ENCODE assay signal across 13 mouse cellular contexts in the genomic region with DNA sequence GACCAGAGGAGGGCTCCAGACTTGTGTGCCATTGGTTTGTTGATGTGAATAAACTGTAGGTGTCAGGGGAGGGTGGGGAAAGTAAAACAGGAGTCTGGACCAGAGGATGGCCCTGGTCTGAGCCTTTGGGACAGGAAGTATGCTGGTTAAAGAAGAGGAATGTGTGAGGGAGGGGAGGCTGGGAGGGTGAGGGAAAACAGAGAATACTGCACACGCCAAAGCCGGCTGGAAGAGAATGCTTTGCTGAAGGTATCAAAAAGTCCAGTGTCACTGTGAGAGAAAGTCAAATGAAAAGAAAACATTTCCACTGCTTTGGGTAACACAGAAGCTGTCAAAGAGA.
DNase-seq lines count a peak whose midpoint lies in the region; ATAC-seq and TF ChIP-seq lines count a peak whose summit lies in the region.
"Had no signal": no experiment of that assay in that cellular context is flagged by ENCODE, and none has a peak within 500 bp of the region (broad histone marks: within the 10 kb centered on the region; RNA-seq: fewer than 3 reads in every experiment).

No protein-coding gene starts in this region.

- no peak overlapping the region for H3K4me3 ChIP-seq in lung, embryonic 14.5 days (ENCODE audit: low read depth, low read length)
- no peak overlapping the region for H3K4me3 ChIP-seq in limb, embryonic 12.5 days (replicated peaks)
- no peak overlapping the region for H3K4me3 ChIP-seq in hindbrain, embryonic 10.5 days
- H3K4me3 ChIP-seq: forebrain, embryonic 13.5 days; layer of hippocampus, adult 2 months had no signal

- H3K4me1 ChIP-seq in lung, embryonic 14.5 days (ENCODE audit: insufficient read depth), result peaks cover 6% of the 10 kb centered on the region; the same call in 1 of the 2 replicates
- peaks cover 27% of the 10 kb centered on the region for H3K4me1 ChIP-seq in limb, embryonic 12.5 days (replicated peaks)
- H3K4me1 ChIP-seq in hindbrain, embryonic 10.5 days (replicated peaks), result peaks cover 8% of the 10 kb centered on the region
- H3K4me1 ChIP-seq: forebrain, embryonic 13.5 days had no signal

- no peaks in the 10 kb centered on the region for H3K9me3 ChIP-seq in lung, embryonic 14.5 days (ENCODE audit: low read depth, low read length)
- no peaks in the 10 kb centered on the region for H3K9me3 ChIP-seq in limb, embryonic 12.5 days
- H3K9me3 ChIP-seq in hindbrain, embryonic 10.5 days, result no peaks in the 10 kb centered on the region
- H3K9me3 ChIP-seq: forebrain, embryonic 13.5 days had no signal

- 16% methylated on average over 2 of the region's 2 CpGs for WGBS in lung, embryonic 14.5 days
- 28% methylated on average over 2 of the region's 2 CpGs for WGBS in limb, embryonic 12.5 days
- WGBS in hindbrain, embryonic 10.5 days, result 45% methylated on average over 2 of the region's 2 CpGs

- no peak overlapping the region for H3K4me2 ChIP-seq in lung, embryonic 14.5 days
- no peak overlapping the region for H3K4me2 ChIP-seq in limb, embryonic 12.5 days
- H3K4me2 ChIP-seq: forebrain, embryonic 13.5 days had no signal

- no peak for TF ChIP-seq CTCF in lung, embryonic 14.5 days (IDR thresholded peaks at IDR 0.05; ENCODE audit: low read depth)

- no peak overlapping the region for H3K27ac ChIP-seq in lung, embryonic 14.5 days (ENCODE audit: low read depth)
- peak overlapping the region; percentile 60 for H3K27ac ChIP-seq in limb, embryonic 12.5 days
- no peak overlapping the region for H3K27ac ChIP-seq in hindbrain, embryonic 10.5 days
- H3K27ac ChIP-seq: forebrain, embryonic 13.5 days; layer of hippocampus, adult 2 months had no signal

- no peaks in the 10 kb centered on the region for H3K27me3 ChIP-seq in lung, embryonic 14.5 days (ENCODE audit: insufficient read depth, low read length)
- H3K27me3 ChIP-seq in limb, embryonic 12.5 days, result no peaks in the 10 kb centered on the region
- H3K27me3 ChIP-seq in hindbrain, embryonic 10.5 days (ENCODE audit: insufficient read depth, poor library complexity, severe bottlenecking), result no peaks in the 10 kb centered on the region
- H3K27me3 ChIP-seq: forebrain, embryonic 13.5 days had no signal

- H3K36me3 ChIP-seq in lung, embryonic 14.5 days (ENCODE audit: insufficient read depth), result no peaks in the 10 kb centered on the region
- H3K36me3 ChIP-seq in limb, embryonic 12.5 days, result no peaks in the 10 kb centered on the region
- H3K36me3 ChIP-seq in hindbrain, embryonic 10.5 days, result no peaks in the 10 kb centered on the region

- DNase-seq in heart, adult 11 months, result peak; percentile 71
- no peak for DNase-seq in heart, adult 18-20 months
- peak; percentile 40 for DNase-seq in lung, embryonic 14.5 days
- no peak for DNase-seq in lung, postnatal 36 days
- peak; percentile 43 for DNase-seq in embryo, embryonic 11 days
- DNase-seq in cerebellum, postnatal 25 days, result no peak
- DNase-seq in hindbrain, embryonic 10.5 days (ENCODE audit: low spot score), result no peak
- DNase-seq: cerebellum, postnatal 14 days; gastrocnemius, postnatal 14 days; lung, postnatal 4 days had no signal

- ATAC-seq in lung, embryonic 14.5 days (ENCODE audit: insufficient read depth), result no peak; the same call in 1 of the 2 replicates
- ATAC-seq in limb, embryonic 12.5 days (ENCODE audit: insufficient number of reproducible peaks, insufficient read depth, low FRiP score, low TSS enrichment, low read depth), result peak; percentile 32
- ATAC-seq: forebrain, embryonic 13.5 days had no signal

- no peak overlapping the region for H3K9ac ChIP-seq in lung, embryonic 14.5 days
- no peak overlapping the region for H3K9ac ChIP-seq in limb, embryonic 12.5 days (replicated peaks)
- H3K9ac ChIP-seq: forebrain, embryonic 13.5 days had no signal

Comparison
In these comparisons a context has a peak if more than half of its experiments do, and no peak if none do; other contexts are left out.
1. DNase-seq: peak in heart, adult 11 months (single experiment), lung, embryonic 14.5 days (single experiment) and embryo, embryonic 11 days (single experiment); none in heart, adult 18-20 months (0 of 2), lung, postnatal 36 days (single experiment), cerebellum, postnatal 25 days (0 of 2) and hindbrain, embryonic 10.5 days (single experiment).